Mouse (Mus musculus) megakaryocyte, embryonic 14.5 days (primary cell): Measurements from ENCODE around the gene Nle1.

ENCODE experiments used
- FLI1 ChIP-seq: IDR thresholded peaks from 2 replicates; pipeline ENCODE4 v1.6.1; 2012; ENCODE audit warnings: low read length, inconsistent platforms, mixed read lengths
- GATA1 ChIP-seq: IDR thresholded peaks from 3 replicates; pipeline ENCODE4 v1.6.1; 2012; ENCODE audit warnings: mixed read lengths, low read length, inconsistent platforms, borderline replicate concordance

GRCm38 (mm10) chr11:82888491-82888946 is 19.7 kb downstream of the Nle1 start:
- TF ChIP-seq GATA1 (no peak), FLI1 (no peak)
